9 mouse cellular contexts compared by ENCODE assay signal in genomic region chr2:168929691-168930090, GRCm38 (mm10). TPM values are rescaled to one million over a fixed set of nuclear protein-coding genes. Genes with fewer than 3 reads are reported as not detected.
DNase-seq lines count a peak whose midpoint lies in the region; ATAC-seq and TF ChIP-seq lines count a peak whose summit lies in the region.
"Had no signal": no experiment of that assay in that cellular context is flagged by ENCODE, and none has a peak within 500 bp of the region (broad histone marks: within the 10 kb centered on the region; RNA-seq: fewer than 3 reads in every experiment).

No protein-coding gene starts in this region.

- TF ChIP-seq POLR2A in cerebellum, adult 2 months (IDR thresholded peaks at IDR 0.05; ENCODE audit: borderline replicate concordance, insufficient read depth, low read length) = no peak

- no peaks in the 10 kb centered on the region for H3K27me3 ChIP-seq in intestine, postnatal 0 days (replicated peaks; ENCODE audit: control insufficient read depth, insufficient read depth, low read length)
- no peaks in the 10 kb centered on the region for H3K27me3 ChIP-seq in intestine, embryonic 15.5 days (replicated peaks)
- no peaks in the 10 kb centered on the region for H3K27me3 ChIP-seq in cerebellum, adult 2 months (ENCODE audit: control insufficient read depth, insufficient read depth, low read length)
- H3K27me3 ChIP-seq: heart, embryonic 13.5 days had no signal

- intact Hi-C loops in gastrocnemius, postnatal 36 days (cut with DNase I) = no loop called here
- intact Hi-C loops in left cerebral cortex, adult 2 months (cut with DNase I) = loop anchor here (10.0 kb wide), 1 partner anchor 245 kb away; no protein-coding TSS in a partner anchor

- ATAC-seq in intestine, postnatal 0 days = no peak
- ATAC-seq in intestine, embryonic 15.5 days = no peak

- H3K27ac ChIP-seq in intestine, postnatal 0 days (ENCODE audit: low read depth, low read length) = no peak overlapping the region
- no peak overlapping the region for H3K27ac ChIP-seq in intestine, embryonic 15.5 days
- H3K27ac ChIP-seq in cerebellum, adult 2 months (ENCODE audit: insufficient read depth, low read length) = no peak overlapping the region
- no peak overlapping the region for H3K27ac ChIP-seq in left cerebral cortex, adult 2 months
- H3K27ac ChIP-seq: heart, embryonic 13.5 days had no signal

- H3K9me3 ChIP-seq in intestine, postnatal 0 days (ENCODE audit: control insufficient read depth) = no peaks in the 10 kb centered on the region
- no peaks in the 10 kb centered on the region for H3K9me3 ChIP-seq in intestine, embryonic 15.5 days
- H3K9me3 ChIP-seq: heart, embryonic 13.5 days had no signal

- peak; percentile 7 for DNase-seq in Muller cell, postnatal 12 days (ENCODE audit: inconsistent ontology term)
- DNase-seq in cerebellum, adult 2 months = peak; percentile 36 to 60
- peak; percentile 43 to 47 for DNase-seq in gastrocnemius, postnatal 36 days
- peak; percentile 65 to 78 for DNase-seq in left cerebral cortex, adult 2 months (ENCODE audit: extremely low spot score in 1 of 2, low spot score in 2 of 2)
- peak; percentile 34 for DNase-seq in retina, adult 2 months (ENCODE audit: low read depth, low spot score)
- DNase-seq in thymus, postnatal 36 days = peak; percentile 59 to 68

- peaks cover 41% of the 10 kb centered on the region for H3K36me3 ChIP-seq in intestine, postnatal 0 days (ENCODE audit: control insufficient read depth, insufficient read depth)
- H3K36me3 ChIP-seq in intestine, embryonic 15.5 days = peaks cover 32% of the 10 kb centered on the region

- H3K4me2 ChIP-seq in intestine, postnatal 0 days (replicated peaks; ENCODE audit: low read depth) = no peak overlapping the region
- no peak overlapping the region for H3K4me2 ChIP-seq in intestine, embryonic 15.5 days (replicated peaks)
- H3K4me2 ChIP-seq: heart, embryonic 13.5 days had no signal

- no peak overlapping the region for H3K4me3 ChIP-seq in intestine, postnatal 0 days (ENCODE audit: low read depth, low read length)
- no peak overlapping the region for H3K4me3 ChIP-seq in intestine, embryonic 15.5 days (replicated peaks)
- no peak overlapping the region for H3K4me3 ChIP-seq in cerebellum, adult 2 months (replicated peaks; ENCODE audit: insufficient read depth, low read depth, low read length)
- no peak overlapping the region for H3K4me3 ChIP-seq in left cerebral cortex, adult 2 months
- H3K4me3 ChIP-seq: heart, embryonic 13.5 days had no signal

- TF ChIP-seq CTCF in intestine, postnatal 0 days (IDR thresholded peaks at IDR 0.05; ENCODE audit: low read depth) = peak; percentile 80
- TF ChIP-seq CTCF in cerebellum, adult 2 months (IDR thresholded peaks at IDR 0.05; ENCODE audit: borderline replicate concordance, insufficient read depth, low read depth, low read length) = peak; percentile 61
- peak; percentile 90 for TF ChIP-seq CTCF in left cerebral cortex, adult 2 months (IDR thresholded peaks at IDR 0.05)

- H3K4me1 ChIP-seq in intestine, postnatal 0 days (replicated peaks; ENCODE audit: control insufficient read depth, insufficient read depth, low read length) = no peaks in the 10 kb centered on the region
- no peaks in the 10 kb centered on the region for H3K4me1 ChIP-seq in intestine, embryonic 15.5 days (replicated peaks)
- peaks cover 4% of the 10 kb centered on the region; the same call in 1 of the 2 replicates for H3K4me1 ChIP-seq in cerebellum, adult 2 months (ENCODE audit: control insufficient read depth, insufficient read depth, low read length)
- H3K4me1 ChIP-seq: heart, embryonic 13.5 days had no signal

- no peak overlapping the region for H3K9ac ChIP-seq in intestine, postnatal 0 days (ENCODE audit: low read depth, low read length)
- no peak overlapping the region for H3K9ac ChIP-seq in intestine, embryonic 15.5 days
- H3K9ac ChIP-seq: heart, embryonic 13.5 days had no signal

- WGBS in intestine, postnatal 0 days = 27% methylated on average over 10 of the region's 10 CpGs
- WGBS in intestine, embryonic 15.5 days = 28% methylated on average over 10 of the region's 10 CpGs
- 27% methylated on average over 10 of the region's 10 CpGs for WGBS in cerebellum, adult 2 months

RNA-seq across cellular contexts. Expression of gene Zfp64, which starts 25.7 kb away (rescaled TPM):
- polyA plus RNA-seq in intestine, postnatal 0 days (2015; fragmentation: Nextera tagmentation; extraction: Ambion mirVana) = 10.7 and 12.9 TPM in 2 replicates
- 29.3 and 31.9 TPM in 2 replicates for polyA plus RNA-seq in intestine, embryonic 15.5 days (2015; fragmentation: Nextera tagmentation; extraction: Ambion mirVana)
- 18.6 and 19.8 TPM in 2 replicates for polyA plus RNA-seq in cerebellum, adult 2 months (2012; rRNA removed)
- total RNA-seq in gastrocnemius, postnatal 36 days (2021) = 1 to 10 TPM; 6.7 to 8.0 TPM
- 10 to 100 TPM; 15.9 to 17.2 TPM for total RNA-seq in left cerebral cortex, adult 2 months (2021)

Comparison
In these comparisons a context has a peak if more than half of its experiments do, and no peak if none do; other contexts are left out.
1. DNase-seq: peak in every context shown above with its lines; median percentile 72 in left cerebral cortex, adult 2 months; 64 in thymus, postnatal 36 days; 48 in cerebellum, adult 2 months; 45 in gastrocnemius, postnatal 36 days; 34 in retina, adult 2 months; 7 in Muller cell, postnatal 12 days.